Mouse (Mus musculus) kidney, postnatal 0 days (tissue): ENCODE results near the gene Atoh8. TPM values are rescaled to one million over a fixed set of nuclear protein-coding genes. Genes with fewer than 3 reads are reported as not detected.
A peak's percentile ranks its signal among the peaks of the same experiment; 100 is the strongest.

Experiments used
- ATAC-seq: fragments of 200-750 bp; cut with Nextera tagmentation; replicated peaks from 2 replicates; pipeline ENCODE4 v1.8.0; 2017; ENCODE audit warnings: low read depth, moderate number of reproducible peaks, moderate TSS enrichment, moderate library complexity; ENCODE audit not compliant: low FRiP score
- DNase-seq: peaks from one replicate; pipeline ENCODE4 v3.0.0-alpha.2; 2016; ENCODE audit warnings: low spot score
- H3K27ac ChIP-seq: fragments of 300-500 bp; sonication (generic); 2 replicates; pipeline ENCODE4 v1.5.1; 2014; ENCODE audit warnings: mild to moderate bottlenecking
- H3K27me3 ChIP-seq: fragments of 300-500 bp; sonication (generic); 2 replicates; pipeline ENCODE4 v1.6.1; 2014; ENCODE audit warnings: low read length, mixed read lengths; ENCODE audit not compliant: insufficient read depth
- H3K36me3 ChIP-seq: fragments of 300-500 bp; sonication (generic); 2 replicates; pipeline ENCODE4 v1.6.1; 2014; ENCODE audit warnings: low read length, mixed read lengths; ENCODE audit not compliant: insufficient read depth
- H3K4me1 ChIP-seq: fragments of 300-500 bp; sonication (generic); replicated peaks from 2 replicates; pipeline ENCODE4 v1.6.1; 2014; ENCODE audit warnings: antibody characterized with exemption, low read length, mixed read lengths; ENCODE audit not compliant: insufficient read depth
- H3K4me2 ChIP-seq: fragments of 300-500 bp; sonication (generic); 2 replicates; pipeline ENCODE4 v1.6.1; 2014; ENCODE audit warnings: mild to moderate bottlenecking, low read length, moderate library complexity, mixed read lengths
- H3K4me3 ChIP-seq: fragments of 300-500 bp; sonication (generic); replicated peaks from 2 replicates; pipeline ENCODE4 v1.5.1; 2014; ENCODE audit warnings: low read depth, low read length
- H3K9ac ChIP-seq: fragments of 300-500 bp; sonication (generic); 2 replicates; pipeline ENCODE4 v1.6.1; 2014; ENCODE audit warnings: low read depth, low read length
- H3K9me3 ChIP-seq: fragments of 300-500 bp; sonication (generic); replicated peaks from 2 replicates; pipeline ENCODE4 v1.6.1; 2016; ENCODE audit warnings: low read length, inconsistent platforms, mixed read lengths
- CTCF ChIP-seq: IDR thresholded peaks from 2 replicates; pipeline ENCODE4 v1.5.1; 2016; ENCODE audit warnings: antibody characterized with exemption, low read depth, mild to moderate bottlenecking, moderate library complexity
- WGBS: fragments of 180-500 bp; shearing (Covaris S2); extraction: QIAGEN DNeasy Blood & Tissue Kit; methylation state at CpG from one replicate; pipeline ENCODE4 v1.1.7; 2014; 5-methylcytosine and 5-hydroxymethylcytosine counted together
- polyA plus RNA-seq: library from polyadenylated mRNA; unstranded; fragments of >200 nt; fragmentation: Nextera tagmentation; extraction: Ambion mirVana; gene quantifications from 2 replicates; pipeline ENCODE4 v1.2.1, GENCODE M21; 2015

Atoh8 gene
- polyA plus RNA-seq, 1 experiment from 2014 or later: 20.8 TPM

- H3K9me3 ChIP-seq: no peaks in the 10 kb centered on the region
- H3K4me2 ChIP-seq: no peak overlapping the region
- H3K4me1 ChIP-seq: no peaks in the 10 kb centered on the region
- H3K27me3 ChIP-seq: no peaks in the 10 kb centered on the region
- DNase-seq: peak; percentile 40
- no peaks in the 10 kb centered on the region for H3K36me3 ChIP-seq
- H3K4me3 ChIP-seq: no peak overlapping the region
- no peak overlapping the region for H3K9ac ChIP-seq
- 38% methylated on average over 5 of the region's 5 CpGs for WGBS
- TF ChIP-seq CTCF: no peak
- H3K27ac ChIP-seq: no peak overlapping the region
- no peak for ATAC-seq
These were observed 73.6 kb downstream of the Atoh8 start for GRCm38 (mm10) chr6:72161751-72162150.

- Histone ChIP-seq H3K27me3 (no peaks in the 10 kb centered on the region), H3K9me3 (no peaks in the 10 kb centered on the region), H3K4me1 (no peaks in the 10 kb centered on the region), H3K36me3 (no peaks in the 10 kb centered on the region), H3K9ac (no peak overlapping the region), H3K4me3 (no peak overlapping the region), H3K4me2 (no peak overlapping the region), H3K27ac (no peak overlapping the region)
- TF ChIP-seq CTCF: no peak
- no peak for DNase-seq
- 73% methylated on average over 3 of the region's 3 CpGs for WGBS
- ATAC-seq: no peak
These were observed 74.4 kb downstream of the Atoh8 start for GRCm38 (mm10) chr6:72160991-72161390.

GRCm38 (mm10) chr6:72159861-72160395, 75.4 kb downstream of the Atoh8 start:
- H3K4me2 ChIP-seq: no peak overlapping the region
- H3K27ac ChIP-seq: no peak overlapping the region
- H3K27me3 ChIP-seq: no peaks in the 10 kb centered on the region
- H3K9me3 ChIP-seq: no peaks in the 10 kb centered on the region
- ATAC-seq: no peak
- 58% methylated on average over 10 of the region's 10 CpGs for WGBS
- no peaks in the 10 kb centered on the region for H3K4me1 ChIP-seq
- no peak overlapping the region for H3K4me3 ChIP-seq
- no peak for DNase-seq
- H3K36me3 ChIP-seq: no peaks in the 10 kb centered on the region
- no peak overlapping the region for H3K9ac ChIP-seq
- no peak for TF ChIP-seq CTCF

- WGBS: 85% methylated on average over 8 of the region's 8 CpGs
These were observed 76.2 kb downstream of the Atoh8 start for GRCm38 (mm10) chr6:72158966-72159764.

More at GRCm38 (mm10) chr6:72158966-72159764, 76.2 kb downstream of the Atoh8 start:
- DNase-seq (no peak), ATAC-seq (no peak)
- no peak overlapping the region for H3K4me3 ChIP-seq
- H3K27ac ChIP-seq: no peak overlapping the region
- H3K9ac ChIP-seq: no peak overlapping the region
- H3K9me3 ChIP-seq: no peaks in the 10 kb centered on the region
- H3K36me3 ChIP-seq: no peaks in the 10 kb centered on the region
- no peaks in the 10 kb centered on the region for H3K27me3 ChIP-seq
- H3K4me2 ChIP-seq: no peak overlapping the region
- peak; percentile 36; the same call in 1 of the 2 replicates for TF ChIP-seq CTCF
- H3K4me1 ChIP-seq: no peaks in the 10 kb centered on the region

Other genes with a start within 250 kb of the Atoh8 start
- 14.1 and 18.2 TPM in 2 replicates for gene St3gal5, start 138.0 kb downstream of the Atoh8 start, polyA plus RNA-seq
- gene Sftpb, start 69.0 kb upstream of the Atoh8 start, polyA plus RNA-seq: not detected in 2 replicates
- gene Usp39, start 109.6 kb upstream of the Atoh8 start, polyA plus RNA-seq: 35.6 and 37.2 TPM in 2 replicates
- 21.8 and 24.4 TPM in 2 replicates for gene 0610030E20Rik, start 111.7 kb upstream of the Atoh8 start, polyA plus RNA-seq
- gene Tmem150a, start 119.9 kb upstream of the Atoh8 start, polyA plus RNA-seq: 50.5 and 50.6 TPM in 2 replicates
- 150 and 164 TPM in 2 replicates for gene Rnf181, start 131.4 kb upstream of the Atoh8 start, polyA plus RNA-seq
- 45.6 and 50.1 TPM in 2 replicates for gene Vamp5, start 144.9 kb upstream of the Atoh8 start, polyA plus RNA-seq
- 228 and 241 TPM in 2 replicates for gene Vamp8, start 155.1 kb upstream of the Atoh8 start, polyA plus RNA-seq
- 19.1 and 21.7 TPM in 2 replicates for gene Ggcx, start 178.7 kb upstream of the Atoh8 start, polyA plus RNA-seq
- gene Mat2a, start 204.0 kb upstream of the Atoh8 start, polyA plus RNA-seq: 320 and 335 TPM in 2 replicates